Mouse (Mus musculus) heart, embryonic 16.5 days (tissue): ENCODE measurements around the gene Zfp346. TPM values are rescaled to one million over a fixed set of nuclear protein-coding genes. Genes with fewer than 3 reads are reported as not detected.
"Not testable (repeated sequence)": the region's sequence is repeated elsewhere in the genome, so short reads cannot be mapped to it uniquely, and the experiment has no call there.

Experiments
- ATAC-seq: fragments of 200-750 bp; cut with Nextera tagmentation; replicated peaks from 2 replicates; pipeline ENCODE4 v1.8.0; 2017; ENCODE audit warnings: moderate number of reproducible peaks; ENCODE audit not compliant: insufficient read depth, low FRiP score; ENCODE audit errors: extremely low read depth
- H3K27ac ChIP-seq: fragments of 300-500 bp; sonication (generic); 2 replicates; pipeline ENCODE4 v1.5.1; 2014; ENCODE audit warnings: mild to moderate bottlenecking, low read length, control low read depth, moderate library complexity
- H3K27me3 ChIP-seq: fragments of 300-500 bp; sonication (generic); 2 replicates; pipeline ENCODE4 v1.6.1; 2014; ENCODE audit warnings: low read length, mixed read lengths; ENCODE audit not compliant: control insufficient read depth, insufficient read depth
- H3K36me3 ChIP-seq: fragments of 300-500 bp; sonication (generic); 2 replicates; pipeline ENCODE4 v1.6.1; 2014; ENCODE audit not compliant: control insufficient read depth, insufficient read depth
- H3K4me1 ChIP-seq: fragments of 300-500 bp; sonication (generic); 2 replicates; pipeline ENCODE4 v1.6.1; 2014; ENCODE audit warnings: low read length, mixed read lengths; ENCODE audit not compliant: control insufficient read depth, insufficient read depth
- H3K4me2 ChIP-seq: fragments of 300-500 bp; sonication (generic); 2 replicates; pipeline ENCODE4 v1.6.1; 2014; ENCODE audit warnings: low read depth, mild to moderate bottlenecking, control low read depth, low read length
- H3K4me3 ChIP-seq: fragments of 300-500 bp; sonication (generic); 2 replicates; pipeline ENCODE4 v1.5.1; 2014; ENCODE audit warnings: mild to moderate bottlenecking, control low read depth, low read length
- H3K9ac ChIP-seq: fragments of 300-500 bp; sonication (generic); 2 replicates; pipeline ENCODE4 v1.6.1; 2014; ENCODE audit warnings: low read length, control low read depth
- H3K9me3 ChIP-seq: fragments of 300-500 bp; sonication (generic); replicated peaks from 2 replicates; pipeline ENCODE4 v1.6.1; 2016; ENCODE audit warnings: low read length; ENCODE audit not compliant: control insufficient read depth
- WGBS: fragments of 180-500 bp; shearing (Covaris S2); extraction: QIAGEN DNeasy Blood & Tissue Kit; methylation state at CpG from one replicate; pipeline ENCODE4 v1.1.7; 2014; 5-methylcytosine and 5-hydroxymethylcytosine counted together
- polyA plus RNA-seq: library from polyadenylated mRNA; unstranded; fragments of >200 nt; fragmentation: Nextera tagmentation; extraction: Ambion mirVana; gene quantifications from 2 replicates; pipeline ENCODE4 v1.2.1, GENCODE M21; 2015

Gene Zfp346
- polyA plus RNA-seq: 19.1 and 20.6 TPM in 2 replicates

DNA sequence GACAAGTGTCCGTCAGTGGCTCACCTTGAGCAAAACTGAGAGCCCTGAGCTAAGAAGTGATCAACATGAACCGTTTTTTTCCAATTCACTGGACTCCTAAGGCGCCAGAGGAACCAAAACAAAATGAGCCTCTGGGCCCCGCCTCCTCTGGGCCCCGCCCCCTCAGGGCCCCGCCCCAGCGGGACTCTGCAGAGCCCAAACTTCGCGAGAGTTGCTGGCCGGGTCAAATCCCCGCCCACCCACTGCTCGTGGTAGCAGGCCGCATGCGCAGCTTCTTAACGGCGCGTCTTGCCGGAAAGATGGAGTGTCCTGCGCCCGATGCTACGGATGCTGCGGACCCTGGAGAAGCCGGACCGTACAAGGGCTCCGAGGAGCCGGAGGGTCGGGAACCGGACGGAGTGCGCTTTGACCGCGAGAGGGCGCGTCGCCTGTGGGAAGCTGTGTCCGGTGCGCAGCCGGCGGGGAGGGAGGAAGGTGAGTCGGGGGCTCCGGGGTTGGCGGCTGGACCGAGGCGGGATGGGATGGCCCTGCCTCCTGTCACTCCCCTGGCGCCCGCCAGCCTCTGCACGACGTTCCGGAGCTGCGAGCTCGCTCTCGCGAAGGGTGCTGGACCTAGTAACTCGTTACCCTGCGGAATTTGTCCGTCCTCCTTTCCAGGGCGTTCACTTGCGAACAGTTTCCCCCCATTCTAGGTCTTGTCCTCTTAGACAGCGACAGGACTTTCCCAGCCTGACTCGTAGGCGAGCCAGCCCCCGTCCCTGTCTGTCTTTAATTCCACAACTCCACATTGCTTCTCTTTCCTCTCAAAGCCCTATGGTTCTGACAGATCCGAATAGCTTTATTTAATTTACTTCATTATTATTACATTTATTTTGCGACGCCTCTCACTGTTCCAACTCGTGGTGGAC, at the start of gene Zfp346:
TSS of gene Zfp346 (plus strand) at position 267 of the 908 bp plus-strand sequence.
- peak; percentile 93 for ATAC-seq
- Histone ChIP-seq H3K4me1 (peaks cover 22% of the 10 kb centered on the region), H3K36me3 (peaks cover 4% of the 10 kb centered on the region; the same call in 1 of the 2 replicates), H3K4me2 (peak within 1 kb of the TSS; percentile 91), H3K4me3 (peak within 1 kb of the TSS; percentile 83), H3K9ac (peak within 1 kb of the TSS; percentile 83), H3K9me3 (no peaks in the 10 kb centered on the region), H3K27ac (peak within 1 kb of the TSS; percentile 84), H3K27me3 (no peaks in the 10 kb centered on the region)
- WGBS: under 1% methylated on average over 66 of the region's 66 CpGs

DNA sequence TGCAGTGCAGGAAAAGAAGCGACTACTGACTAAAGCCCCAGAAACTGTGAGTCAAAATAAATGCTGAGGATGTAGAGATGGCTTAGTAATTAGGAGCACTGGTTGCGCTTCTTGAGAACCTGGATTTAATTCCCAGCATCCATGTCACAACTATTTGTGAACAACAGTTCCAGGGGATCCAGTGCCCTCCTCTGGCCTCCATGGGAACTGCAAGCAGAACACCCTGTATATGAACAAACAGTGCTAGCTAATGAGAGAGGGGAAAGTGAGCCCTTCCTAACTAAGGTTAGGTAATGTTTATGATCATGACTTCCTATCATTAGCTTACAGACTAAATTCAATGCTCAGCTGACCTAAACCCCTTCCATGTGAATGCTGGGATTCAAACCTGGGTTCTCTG, 47.1 kb upstream of the Zfp346 start:
- H3K27ac ChIP-seq: no peak overlapping the region
- WGBS: 95% methylated on average over 2 of the region's 2 CpGs

DNA sequence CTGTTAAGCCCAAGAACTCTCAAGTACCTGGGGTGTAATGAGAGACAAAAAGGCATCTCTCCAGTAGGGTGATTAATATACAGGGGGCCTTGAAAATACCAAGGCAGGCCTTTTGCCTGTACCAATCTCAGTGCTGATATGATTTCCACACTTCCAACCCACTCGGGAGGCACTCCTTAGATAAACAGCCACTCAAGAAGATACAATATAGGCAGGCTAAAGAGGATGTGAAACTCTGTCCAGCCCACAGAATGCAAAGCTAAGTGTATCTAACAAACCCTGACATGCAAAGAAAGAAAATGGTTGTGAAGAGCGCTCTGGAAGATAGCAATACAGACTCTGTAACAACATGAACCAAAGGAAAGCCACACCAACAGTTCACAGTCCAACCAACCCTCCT, 41.8 kb upstream of the Zfp346 start:
- no peak overlapping the region for H3K4me2 ChIP-seq
- no peaks in the 10 kb centered on the region for H3K4me1 ChIP-seq
- H3K27ac ChIP-seq: no peak overlapping the region
- H3K36me3 ChIP-seq: peaks cover 2% of the 10 kb centered on the region; the same call in 1 of the 2 replicates
- 67% methylated on average over 2 of the region's 2 CpGs for WGBS
- H3K9me3 ChIP-seq: no peaks in the 10 kb centered on the region
- H3K27me3 ChIP-seq: no peaks in the 10 kb centered on the region
- no peak overlapping the region for H3K4me3 ChIP-seq
- no peak for ATAC-seq
- no peak overlapping the region for H3K9ac ChIP-seq

More for the DNA sequence above, 47.1 kb upstream of the Zfp346 start:
- Histone ChIP-seq H3K9me3 (no peaks in the 10 kb centered on the region), H3K4me1 (no peaks in the 10 kb centered on the region), H3K36me3 (peaks cover 6% of the 10 kb centered on the region), H3K27me3 (no peaks in the 10 kb centered on the region), H3K4me2 (no peak overlapping the region), H3K9ac (no peak overlapping the region), H3K4me3 (no peak overlapping the region)
- no peak for ATAC-seq

DNA sequence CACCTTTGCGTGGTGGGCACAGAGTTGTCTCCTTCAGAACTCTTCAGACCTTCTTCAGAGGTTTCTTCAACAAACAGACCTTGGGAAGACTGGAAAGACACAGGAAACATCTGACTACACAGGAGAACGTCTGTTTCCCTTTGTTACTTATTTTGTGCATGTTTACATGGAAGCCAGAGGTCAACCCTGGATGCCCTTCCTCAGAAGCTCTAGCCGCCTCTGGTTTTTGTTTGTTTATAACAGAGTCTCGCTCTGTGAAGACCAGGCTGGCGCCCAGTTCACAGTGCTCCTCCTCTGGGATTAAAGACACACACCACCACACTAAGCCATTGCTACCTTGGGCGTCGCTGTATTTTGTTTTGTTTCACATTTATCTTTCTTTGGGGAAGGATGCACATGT, 35.4 kb upstream of the Zfp346 start:
- WGBS: 64% methylated on average over 7 of the region's 7 CpGs
- peaks cover 2% of the 10 kb centered on the region; the same call in 1 of the 2 replicates for H3K36me3 ChIP-seq
- no peak overlapping the region for H3K9ac ChIP-seq
- H3K9me3 ChIP-seq: no peaks in the 10 kb centered on the region
- no peak overlapping the region for H3K4me2 ChIP-seq
- no peaks in the 10 kb centered on the region for H3K27me3 ChIP-seq
- no peaks in the 10 kb centered on the region for H3K4me1 ChIP-seq
- ATAC-seq: no peak
- no peak overlapping the region for H3K27ac ChIP-seq
- no peak overlapping the region for H3K4me3 ChIP-seq

DNA sequence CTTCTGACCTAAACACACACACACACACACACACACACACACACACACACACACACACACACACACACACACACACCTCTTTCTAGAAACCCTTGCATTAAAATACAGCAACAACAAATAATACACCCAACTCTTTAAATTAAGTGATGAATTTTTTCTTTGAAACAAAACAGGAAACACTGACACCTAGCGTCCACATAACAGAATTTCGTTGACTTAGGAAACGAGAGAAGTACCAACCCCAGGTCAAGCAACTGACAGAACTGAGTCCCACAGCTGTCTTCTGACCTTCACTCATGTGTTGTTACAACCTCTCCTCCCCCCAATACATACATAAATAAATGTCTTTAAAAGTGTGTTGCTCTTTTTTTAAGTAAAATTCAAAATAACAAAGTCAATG, 33.8 kb upstream of the Zfp346 start:
- no peak for ATAC-seq

DNA sequence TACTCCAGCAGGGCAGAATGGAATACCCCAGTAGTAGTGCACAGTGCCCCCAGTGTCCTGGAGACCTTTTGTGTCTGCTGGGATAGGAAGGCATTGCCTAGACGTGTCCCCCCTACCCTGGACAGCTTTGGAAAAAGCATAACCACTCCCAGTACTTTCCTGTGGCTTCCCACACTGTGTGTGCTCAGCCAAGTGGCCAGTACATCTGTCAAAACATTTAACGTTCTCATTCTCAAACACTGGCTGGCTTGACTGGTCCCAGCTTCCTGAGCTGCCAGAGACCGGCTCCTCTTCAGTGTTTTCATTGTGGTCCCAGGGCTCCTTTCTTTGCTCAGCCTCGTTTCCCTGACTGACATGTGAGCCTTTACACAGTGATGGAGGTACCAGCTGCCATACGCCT, 29.5 kb upstream of the Zfp346 start:
- H3K27me3 ChIP-seq: no peaks in the 10 kb centered on the region
- H3K4me2 ChIP-seq: no peak overlapping the region
- no peak overlapping the region for H3K4me3 ChIP-seq
- 62% methylated on average over 5 of the region's 5 CpGs for WGBS
- no peaks in the 10 kb centered on the region for H3K4me1 ChIP-seq
- no peak overlapping the region for H3K9ac ChIP-seq
- peaks cover 9% of the 10 kb centered on the region for H3K36me3 ChIP-seq
- H3K27ac ChIP-seq: no peak overlapping the region
- no peak for ATAC-seq
- no peaks in the 10 kb centered on the region for H3K9me3 ChIP-seq

More for the DNA sequence above, 33.8 kb upstream of the Zfp346 start:
- Histone ChIP-seq H3K36me3 (peaks cover 9% of the 10 kb centered on the region), H3K27me3 (no peaks in the 10 kb centered on the region), H3K27ac (no peak overlapping the region), H3K4me1 (no peaks in the 10 kb centered on the region), H3K9me3 (no peaks in the 10 kb centered on the region), H3K4me3 (no peak overlapping the region), H3K4me2 (no peak overlapping the region), H3K9ac (no peak overlapping the region)
- 1% methylated on average over 3 of the region's 3 CpGs for WGBS

DNA sequence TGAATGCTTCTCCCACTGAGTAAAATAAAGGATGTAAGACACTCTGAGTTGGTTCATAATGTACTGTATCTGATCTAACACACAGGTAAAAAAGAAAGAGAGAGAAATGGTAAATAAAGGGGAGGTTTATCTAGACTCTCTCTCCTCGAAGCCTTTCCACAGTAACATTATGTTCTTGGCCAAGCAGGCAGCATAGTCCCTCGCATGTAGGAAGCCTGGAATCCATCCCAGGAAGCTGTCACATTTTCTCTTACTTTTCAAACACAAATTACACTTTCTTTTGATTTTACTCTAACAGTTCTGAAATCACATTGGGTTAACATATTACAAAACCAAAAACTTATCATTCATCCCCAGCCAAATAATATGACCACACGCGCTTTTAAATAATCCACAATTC, 12.5 kb upstream of the Zfp346 start:
- 73% methylated on average over 4 of the region's 4 CpGs for WGBS

DNA sequence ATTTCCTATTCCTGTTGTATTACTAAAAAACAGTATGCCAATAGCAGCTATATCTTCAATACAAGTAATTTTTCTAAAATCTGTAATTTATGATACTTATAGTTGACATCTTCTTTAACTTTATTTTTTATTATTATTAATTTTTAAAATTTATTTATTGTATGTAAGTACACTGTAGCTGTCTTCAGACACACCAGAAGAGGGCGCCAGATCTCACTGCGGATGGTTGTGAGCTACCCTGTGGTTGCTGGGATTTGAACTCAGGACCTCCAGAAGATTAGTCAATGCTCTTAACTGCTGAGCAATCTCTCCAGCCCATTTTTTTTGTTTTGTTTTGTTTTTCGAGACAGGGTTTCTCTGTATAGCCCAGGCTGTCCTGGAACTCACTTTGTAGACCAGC, 7.3 kb upstream of the Zfp346 start:
- WGBS: 92% methylated on average over 3 of the region's 3 CpGs
- H3K4me2 ChIP-seq, H3K27me3 ChIP-seq: not testable (repeated sequence)

More for the DNA sequence above, 12.5 kb upstream of the Zfp346 start:
- no peak for ATAC-seq
- Histone ChIP-seq H3K9me3 (no peaks in the 10 kb centered on the region), H3K9ac (no peak overlapping the region), H3K4me1 (no peaks in the 10 kb centered on the region), H3K36me3 (peaks cover 3% of the 10 kb centered on the region; the same call in 1 of the 2 replicates), H3K4me2 (no peak overlapping the region), H3K4me3 (no peak overlapping the region), H3K27ac (no peak overlapping the region), H3K27me3 (no peaks in the 10 kb centered on the region)

DNA sequence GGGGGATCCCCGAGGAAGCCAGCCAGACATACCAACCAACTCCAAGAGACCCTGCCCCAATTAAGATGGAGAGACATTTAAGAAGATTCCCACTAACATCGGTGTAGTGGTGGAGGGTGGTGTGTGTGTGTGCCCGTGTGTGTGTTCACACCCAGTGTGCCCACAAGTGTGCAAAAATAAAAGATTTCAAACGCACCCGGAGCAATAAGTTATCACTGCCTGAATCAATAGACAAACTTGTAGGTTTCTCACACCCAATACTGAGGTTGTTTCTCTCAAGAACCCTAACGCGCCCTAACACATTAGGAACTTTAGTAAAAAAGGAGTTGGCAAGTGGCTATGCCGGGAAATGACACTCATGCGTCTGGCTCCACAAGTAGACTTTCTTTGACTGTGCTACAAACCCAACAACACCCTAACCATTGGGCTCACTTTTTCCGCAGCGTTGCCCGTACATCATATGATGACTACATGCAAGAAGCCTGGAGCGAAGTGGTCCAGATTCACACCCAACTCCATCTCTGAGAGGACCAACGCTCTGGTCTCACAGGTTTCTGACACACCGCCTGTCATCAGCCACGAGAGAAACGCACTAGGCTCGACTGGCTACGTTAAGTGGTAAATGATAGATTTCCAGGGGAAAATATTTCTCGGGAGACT, 5.9 kb upstream of the Zfp346 start:
- H3K4me1 ChIP-seq: peaks cover 7% of the 10 kb centered on the region
- H3K27ac ChIP-seq: peak overlapping the region; percentile 94
- no peak for ATAC-seq
- WGBS: 25% methylated on average over 20 of the region's 20 CpGs
- H3K9me3 ChIP-seq: no peaks in the 10 kb centered on the region
- H3K4me2 ChIP-seq: peak overlapping the region; percentile 84
- H3K36me3 ChIP-seq: no peaks in the 10 kb centered on the region
- no peaks in the 10 kb centered on the region for H3K27me3 ChIP-seq
- peak overlapping the region; percentile 89 for H3K4me3 ChIP-seq
- H3K9ac ChIP-seq: peak overlapping the region; percentile 96

More for the DNA sequence above, 7.3 kb upstream of the Zfp346 start:
- not testable (repeated sequence) for H3K36me3 ChIP-seq, ATAC-seq, H3K27ac ChIP-seq, H3K4me1 ChIP-seq, H3K4me3 ChIP-seq, H3K9me3 ChIP-seq, H3K9ac ChIP-seq
